Mouse (Mus musculus): ENCODE data around the gene Birc7.

The Birc7 gene

DNA sequence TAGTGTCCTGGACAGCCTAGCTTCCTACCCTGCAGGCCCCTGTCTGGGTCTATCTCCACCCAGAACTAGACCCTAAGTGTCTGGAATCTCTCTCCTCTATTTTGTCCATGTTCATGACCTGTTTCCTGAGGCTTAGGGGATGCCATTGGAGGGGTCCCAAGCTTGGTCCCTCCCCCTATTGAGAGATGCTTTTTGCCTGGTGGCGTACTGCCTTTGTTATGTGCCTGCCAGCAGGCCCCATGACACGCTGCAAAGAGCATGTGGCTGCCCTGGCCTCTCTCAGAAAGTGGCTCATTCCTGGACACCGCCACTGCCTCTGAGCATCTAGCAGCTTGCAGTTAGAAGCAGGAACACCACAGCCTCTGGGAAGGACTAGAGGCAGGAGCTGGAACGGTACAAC, at the start of gene Birc7:
TSS of gene Birc7 (plus strand) at position 301 of the 400 bp plus-strand sequence.
- no peak for DNase-seq

DNA sequence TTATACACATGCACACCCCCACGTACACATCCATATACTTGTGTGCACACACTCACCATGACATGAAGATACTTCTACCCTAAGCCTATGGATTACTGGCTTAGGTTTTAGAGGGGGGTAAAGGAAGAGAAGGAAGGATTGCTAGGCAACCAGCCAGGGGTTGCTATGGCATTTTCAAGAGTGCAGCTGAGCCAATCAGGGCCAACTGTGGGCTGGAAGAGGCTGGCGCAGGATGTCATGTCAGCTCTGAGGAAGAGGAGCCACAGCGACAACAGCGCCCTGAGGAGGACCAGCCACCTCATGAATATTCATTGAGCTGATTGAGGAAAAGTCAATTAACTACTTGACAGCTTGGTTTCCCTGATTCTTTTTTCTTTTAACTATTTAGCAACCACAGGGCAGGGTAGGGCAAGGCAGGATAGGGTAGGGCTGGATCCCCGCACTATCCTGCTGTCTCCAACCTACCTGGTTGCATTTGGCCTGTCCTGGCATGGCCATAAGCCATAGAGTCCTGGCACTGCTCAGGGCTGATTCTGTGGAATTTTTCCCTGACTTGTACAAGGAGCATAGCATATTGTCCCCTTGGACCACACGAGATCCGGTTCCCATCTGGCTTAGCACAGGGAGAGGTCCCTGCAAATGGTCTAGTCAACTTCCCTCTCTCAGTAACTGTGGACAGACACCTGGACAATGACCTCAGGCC, 49.3 kb upstream of the Birc7 start:
- no peak for DNase-seq

DNA sequence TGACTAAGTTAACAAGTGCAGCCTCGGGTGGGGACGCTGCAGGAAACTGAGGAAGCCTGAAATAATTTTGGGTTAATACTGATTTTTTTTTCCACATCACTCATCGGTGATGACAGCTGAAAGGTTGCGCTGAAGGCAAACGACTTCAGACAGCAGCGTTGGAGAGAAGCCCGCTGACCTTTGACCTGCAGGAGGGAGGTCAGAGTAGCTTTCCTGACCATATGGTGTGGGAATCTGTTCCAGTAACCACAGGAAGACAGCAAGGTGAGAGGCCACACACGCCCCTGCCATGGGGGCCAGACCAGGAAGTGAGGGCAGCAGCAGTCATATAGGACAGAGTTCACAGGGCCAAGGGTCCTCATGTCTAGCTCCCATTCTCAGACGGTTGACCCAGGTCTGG, 47.5 kb upstream of the Birc7 start:
- no peak for DNase-seq

DNA sequence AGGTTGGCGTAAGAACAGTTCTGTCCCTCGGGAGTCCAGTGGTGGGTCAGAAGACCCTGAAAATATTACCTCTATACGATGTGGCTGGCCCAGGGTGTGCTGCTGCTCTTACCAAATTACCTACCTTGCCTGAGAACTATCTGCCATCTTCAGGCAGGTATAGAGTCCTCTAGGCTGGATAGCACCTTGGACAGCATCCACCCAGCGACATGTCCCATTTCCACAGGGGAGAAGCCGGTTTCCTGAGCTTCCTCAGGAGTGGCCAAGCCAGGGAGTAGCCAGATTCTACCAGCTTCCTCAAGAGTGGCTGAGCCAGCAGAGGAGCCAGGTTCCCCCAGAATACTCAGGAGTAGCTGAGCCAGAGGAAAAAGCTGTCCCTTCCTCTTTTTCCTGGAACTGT, 43.6 kb upstream of the Birc7 start:
- no peak for DNase-seq

DNA sequence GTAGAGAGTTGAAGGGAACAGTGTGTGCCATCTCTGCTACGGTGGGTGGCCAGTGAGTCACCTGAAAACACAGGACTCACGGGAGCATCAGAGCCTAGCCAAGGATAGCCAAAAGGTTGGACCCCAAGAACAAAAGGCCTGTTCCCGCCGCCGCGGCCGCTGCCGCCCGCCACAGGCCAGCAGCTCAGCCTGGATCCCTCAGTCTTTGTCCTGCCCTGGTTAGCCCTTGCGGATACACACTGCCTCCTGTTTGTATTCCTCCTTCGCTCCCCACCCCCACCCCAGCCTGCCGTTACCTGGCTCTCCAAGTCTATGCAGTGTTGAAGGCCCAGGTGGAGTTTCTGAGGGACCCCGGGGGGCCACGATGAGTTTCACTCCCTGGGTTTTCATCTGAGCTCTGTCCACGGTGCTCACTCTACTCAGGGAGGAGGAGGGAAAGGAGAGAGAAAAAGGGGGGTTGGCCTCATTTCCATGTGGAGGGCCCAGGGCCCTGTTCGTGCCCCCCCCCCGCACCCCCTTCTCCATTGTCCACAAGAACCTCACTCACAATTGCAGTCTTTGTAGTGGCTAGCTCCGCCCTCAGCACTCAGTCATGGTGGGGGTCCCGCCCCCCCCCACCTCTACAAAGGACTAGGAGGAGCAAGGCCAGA, 39.4 kb upstream of the Birc7 start:
- DNase-seq, result no peak

DNA sequence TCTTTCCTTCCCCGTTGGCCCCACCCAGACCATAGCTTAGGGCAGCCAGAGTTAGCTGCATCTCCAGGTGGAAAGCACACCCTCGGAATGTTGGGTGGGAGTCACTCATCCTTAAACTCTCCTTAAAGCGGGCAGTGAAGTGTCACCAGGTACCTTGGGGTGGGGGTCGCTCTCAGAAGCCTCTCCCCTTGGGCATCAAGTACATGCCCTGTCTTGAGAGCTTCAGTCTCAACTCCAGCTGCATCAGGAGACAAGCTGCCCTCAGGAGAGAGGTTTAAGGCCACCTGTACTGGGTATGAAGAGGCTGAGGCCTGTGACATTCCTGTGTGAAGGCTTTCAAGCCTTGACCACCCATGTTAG, 38.9 kb upstream of the Birc7 start:
- DNase-seq, result no peak

DNA sequence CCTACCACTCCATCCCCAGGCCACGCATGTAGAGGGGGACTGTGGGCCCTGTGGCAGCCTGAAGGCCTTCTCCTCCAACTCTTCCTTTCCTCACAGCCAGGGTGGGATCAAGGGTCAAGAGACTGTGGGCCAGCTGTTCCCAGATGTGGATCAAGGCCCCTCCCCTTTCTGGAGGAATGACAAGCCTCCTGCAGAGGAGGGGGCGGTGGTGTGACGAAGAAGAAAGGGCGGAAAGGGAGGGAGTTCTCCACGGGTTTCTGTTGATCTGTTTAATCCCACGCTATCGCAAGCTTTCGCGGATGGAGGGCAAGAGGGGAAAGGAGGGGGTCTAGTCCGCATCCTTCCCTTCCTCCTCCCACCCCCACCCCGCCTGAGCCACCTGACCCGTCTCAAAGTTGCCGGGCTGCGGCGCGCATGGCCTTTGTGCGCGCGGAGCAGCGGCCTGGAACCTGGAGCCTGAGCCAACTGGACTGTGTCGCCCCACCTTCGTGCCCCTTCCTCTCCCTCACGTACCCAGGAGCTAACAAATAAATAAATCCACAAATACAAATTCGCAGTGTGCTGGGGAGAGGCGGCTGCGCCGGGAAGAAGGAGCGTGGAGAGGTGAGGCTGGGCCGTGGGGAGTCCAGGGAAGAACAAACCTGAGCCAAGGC, 38.3 kb upstream of the Birc7 start:
- no peak for DNase-seq

DNA sequence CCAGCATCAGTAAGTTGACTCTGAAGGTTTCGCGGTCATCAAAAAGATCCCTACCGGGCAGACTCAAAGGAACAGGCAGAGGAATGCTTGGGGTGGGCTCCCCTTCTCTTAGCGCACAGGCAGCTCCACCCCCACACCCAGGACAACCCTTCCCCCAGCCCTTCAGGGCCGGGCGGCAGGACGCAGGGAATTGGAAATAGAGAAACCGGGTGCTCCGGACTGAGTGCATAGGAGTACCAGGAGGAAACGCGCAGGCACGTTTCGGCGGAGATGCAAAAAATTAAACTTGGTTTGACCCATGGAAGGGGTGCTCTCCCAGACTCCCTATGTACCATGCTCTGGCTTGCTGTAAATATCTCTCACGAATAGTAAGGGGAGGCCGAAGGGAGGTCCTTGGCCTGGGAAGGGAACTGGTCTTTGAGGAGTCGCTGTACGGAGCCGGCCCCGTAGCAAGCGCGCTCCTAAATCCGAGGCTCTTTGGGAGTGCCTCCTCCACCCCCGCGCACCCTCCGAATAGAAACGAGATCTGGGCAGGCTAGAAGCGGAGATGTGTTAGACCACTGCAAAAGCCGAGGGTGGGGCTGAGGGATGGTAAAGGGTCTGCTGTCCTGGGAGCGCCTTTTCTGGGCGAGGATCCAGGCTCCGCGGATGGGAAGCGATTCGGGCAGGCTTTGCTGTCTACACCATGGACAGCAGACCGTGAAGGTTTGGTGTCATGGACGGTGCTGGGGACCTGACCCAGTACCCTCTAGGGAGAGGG, 37.6 kb upstream of the Birc7 start:
- DNase-seq, result no peak

DNA sequence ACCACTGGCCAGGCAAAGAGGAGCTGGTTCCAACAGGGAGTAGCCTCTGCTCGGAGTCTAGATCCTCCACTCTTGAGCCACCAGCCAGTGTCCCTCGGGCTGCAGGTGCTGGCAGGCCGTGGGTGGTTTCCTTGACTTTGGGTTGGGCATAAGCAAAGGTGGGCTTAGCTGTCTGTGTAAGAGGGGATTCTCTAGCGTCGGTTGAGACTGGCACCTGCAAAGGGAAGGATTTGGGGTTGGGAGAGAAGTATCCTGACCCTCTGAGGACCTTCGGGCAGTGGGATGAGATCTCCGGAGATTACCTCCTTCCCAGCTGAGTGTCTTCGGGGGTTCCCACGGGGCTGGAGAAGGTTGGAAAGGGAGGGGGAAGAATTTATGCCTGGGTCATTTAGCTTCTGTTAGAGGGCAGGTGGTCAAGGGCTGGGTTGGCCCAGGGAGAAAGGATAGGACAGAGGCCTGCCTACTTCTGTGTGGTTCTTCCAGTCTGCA, 36.9 kb upstream of the Birc7 start:
- DNase-seq, result no peak

DNA sequence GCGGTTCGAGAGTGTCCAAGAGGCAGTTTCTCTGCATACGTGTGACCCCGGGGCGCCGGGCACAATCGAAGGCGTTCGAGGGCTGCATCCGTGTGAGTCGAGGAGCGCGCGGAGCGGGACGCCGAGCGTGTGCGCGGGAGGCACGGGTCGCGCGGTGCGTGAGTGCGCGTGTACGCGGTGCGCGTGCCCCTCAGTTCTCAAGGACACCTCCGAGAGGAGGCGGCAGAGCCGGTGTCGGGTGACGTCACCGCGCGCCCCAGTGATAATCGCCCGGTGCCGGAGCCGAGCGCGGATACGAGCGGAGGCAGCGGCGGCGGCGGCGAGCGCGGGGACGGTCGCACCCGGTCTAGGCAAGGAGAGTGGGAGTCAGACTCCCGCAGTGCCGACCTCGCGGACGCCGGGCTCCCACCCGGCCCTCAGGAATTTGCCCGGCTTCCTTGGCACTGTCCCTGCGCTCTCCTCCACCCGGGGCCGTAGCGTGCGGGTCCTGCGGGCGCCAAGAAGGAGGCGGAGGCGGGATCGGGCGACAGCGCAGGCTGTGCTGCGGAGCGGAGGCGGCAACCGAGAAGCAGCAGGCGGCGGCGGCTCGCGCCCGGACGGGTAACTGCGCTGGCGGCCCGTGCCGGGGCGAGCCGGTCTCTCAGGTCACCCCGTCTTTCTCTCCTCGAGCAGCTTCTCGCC, 35.8 kb upstream of the Birc7 start:
- DNase-seq, result peak; percentile 8

DNA sequence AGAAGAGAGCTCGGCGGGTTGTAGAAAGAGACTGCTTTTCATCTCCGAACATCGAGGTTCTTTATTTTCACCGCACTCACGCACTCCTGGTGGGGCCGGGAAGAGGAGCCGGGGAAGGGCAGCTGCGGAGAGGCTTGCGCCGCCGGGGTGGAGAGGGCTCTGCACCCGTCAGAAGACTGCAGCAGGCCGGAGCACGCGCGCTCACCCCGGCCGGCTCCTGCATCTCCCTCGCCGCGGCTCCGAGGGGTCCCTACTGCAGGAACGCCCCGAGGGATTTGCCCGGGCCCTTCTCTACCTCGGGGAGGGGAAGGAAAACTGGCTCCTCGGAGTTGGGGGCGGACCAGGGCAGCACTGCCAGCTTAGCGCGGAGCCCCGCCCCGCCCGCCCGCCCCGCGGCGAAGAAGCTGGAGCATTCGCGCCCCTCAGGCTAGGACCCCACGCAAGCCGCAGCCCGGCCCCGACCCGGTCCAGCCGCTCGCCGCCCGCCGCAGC, 35.2 kb upstream of the Birc7 start:
- DNase-seq, result no peak

DNA sequence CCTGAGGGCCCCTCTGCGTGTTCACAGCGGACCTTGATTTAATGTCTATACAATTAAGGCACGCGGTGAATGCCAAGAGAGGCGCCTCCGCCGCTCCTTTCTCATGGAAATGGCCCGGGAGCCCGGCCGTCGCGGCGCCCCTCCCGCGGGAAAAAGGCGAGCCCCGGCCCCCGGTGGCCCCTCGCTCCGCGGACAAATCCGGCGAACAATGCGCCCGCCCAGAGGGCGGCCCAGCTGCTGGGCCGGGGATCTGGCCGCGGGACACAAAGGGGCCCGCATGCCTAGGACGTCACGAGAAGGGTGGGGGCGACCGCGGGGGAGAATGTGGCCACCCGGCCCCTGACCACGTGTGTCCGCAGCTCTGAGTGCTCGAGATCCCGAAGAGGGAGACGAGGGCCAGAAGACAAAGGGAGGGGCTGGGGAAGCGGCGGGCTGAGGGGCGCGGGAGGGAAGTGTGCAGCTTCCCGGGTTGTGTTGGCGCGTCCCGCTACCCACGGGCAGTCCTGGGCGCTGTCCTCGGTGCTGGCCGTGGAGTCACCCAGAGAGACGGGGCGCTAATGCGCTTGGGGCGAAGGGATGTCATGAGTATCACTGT, 34.7 kb upstream of the Birc7 start:
- peak; percentile 36 for DNase-seq

DNA sequence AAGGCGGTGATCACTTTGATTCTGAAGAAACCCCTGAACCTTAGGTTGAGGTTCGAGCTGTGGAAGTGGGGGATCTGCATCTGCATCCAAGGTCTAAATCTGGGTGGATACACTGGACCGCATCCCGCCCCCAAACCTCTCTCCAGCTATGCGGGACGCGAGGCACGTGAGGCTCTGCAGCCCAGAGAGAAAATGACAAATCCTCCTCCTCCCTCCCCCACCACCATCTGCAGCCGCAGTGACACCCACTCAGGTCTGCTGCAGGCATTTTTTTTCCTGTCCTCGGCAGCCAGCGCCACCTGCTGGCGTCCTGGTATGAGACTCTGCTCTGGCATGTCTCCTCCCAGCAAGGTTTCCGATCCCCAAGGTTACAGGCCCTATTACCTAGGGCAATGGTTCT, 34.1 kb upstream of the Birc7 start:
- peak; percentile 69 for DNase-seq

DNA sequence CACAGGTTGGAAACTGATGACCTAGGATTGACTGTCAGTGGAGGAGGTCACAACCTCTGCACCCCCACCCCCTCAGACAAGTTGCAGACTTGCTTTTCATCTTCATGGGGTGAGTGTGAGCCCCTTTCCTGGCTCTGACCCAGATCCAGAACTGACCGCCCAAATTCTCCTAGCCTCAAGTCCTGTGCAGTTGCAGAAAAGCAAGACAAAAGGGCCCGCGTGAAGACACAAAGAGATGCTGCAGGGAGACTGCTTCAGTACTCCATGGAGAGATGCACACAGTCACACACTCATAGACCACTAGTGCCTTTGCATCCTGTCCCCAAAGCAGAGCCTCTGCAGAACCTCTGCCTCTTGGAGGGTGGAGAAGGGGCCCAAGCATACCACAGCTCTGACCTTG, 33.5 kb upstream of the Birc7 start:
- no peak for DNase-seq

DNA sequence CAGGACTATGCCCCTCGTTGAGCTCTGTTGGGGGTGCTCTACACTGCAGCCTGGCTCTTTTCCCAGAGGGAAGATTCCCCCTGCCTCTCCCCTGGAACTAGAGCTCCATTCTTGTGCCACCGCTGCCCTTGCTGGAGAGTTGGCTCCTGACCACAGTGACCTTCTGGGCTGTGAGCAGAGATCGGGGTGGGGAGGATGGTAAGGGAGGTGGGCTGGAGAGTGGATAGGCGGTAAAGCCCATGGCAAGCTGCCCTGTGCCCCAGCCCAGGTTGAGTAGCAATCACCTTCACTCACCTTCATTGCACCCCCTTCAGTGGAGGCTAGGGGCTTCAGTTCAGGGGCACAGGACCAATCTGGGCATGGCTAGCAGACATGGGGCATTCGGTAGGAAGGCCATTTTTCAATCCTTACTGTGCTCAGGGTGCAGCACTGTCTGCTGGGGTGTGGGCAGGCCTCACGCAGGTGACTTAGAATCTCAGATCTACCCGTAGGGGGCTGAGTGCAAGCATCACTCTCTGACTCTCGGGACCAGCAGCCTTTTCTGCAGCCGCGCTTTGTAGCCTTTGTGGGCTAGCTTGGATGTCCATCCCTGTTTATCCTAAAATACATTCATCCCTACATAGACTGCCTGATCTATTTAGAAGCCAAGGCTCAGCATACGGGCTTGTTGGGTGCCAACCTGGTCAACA, 32.8 kb upstream of the Birc7 start:
- DNase-seq, result no peak

DNA sequence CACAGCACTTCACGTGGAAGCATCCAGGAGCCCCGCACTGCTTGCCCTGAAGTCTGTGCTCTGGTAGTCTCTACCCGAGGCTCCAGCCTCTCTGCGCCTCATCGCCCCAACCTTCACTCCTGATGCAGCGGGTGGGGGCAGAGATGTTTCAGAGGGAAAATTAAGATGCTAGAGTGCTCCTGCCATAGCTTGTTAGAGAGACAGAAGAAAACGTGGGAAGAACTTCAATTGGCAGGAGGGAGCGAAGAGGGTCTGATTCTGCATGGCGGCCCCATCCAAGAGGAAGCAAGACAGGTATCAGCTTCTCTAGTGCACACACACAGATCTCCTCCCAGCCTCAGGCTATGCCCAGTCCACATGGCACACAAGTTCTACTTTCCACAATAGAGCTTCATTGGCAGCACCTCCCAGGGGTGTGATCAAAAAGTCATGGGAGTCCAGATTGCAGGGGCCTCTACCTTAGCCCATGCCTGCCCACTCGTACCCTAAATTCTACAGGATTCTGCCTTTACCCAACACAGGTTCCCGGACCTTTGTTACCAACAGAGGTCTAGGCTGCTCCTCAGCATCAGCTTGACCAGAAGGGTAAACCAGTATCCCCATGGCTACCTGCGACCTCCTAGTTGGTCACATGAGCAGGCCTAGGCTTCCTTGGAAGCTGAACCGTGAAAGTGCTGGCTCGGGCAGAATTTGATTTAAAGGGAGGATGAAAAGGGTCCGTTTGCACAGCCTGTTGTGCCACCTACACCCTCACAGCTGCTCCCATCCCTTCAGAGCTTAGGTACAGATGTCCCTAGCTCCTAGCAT, 31.8 kb upstream of the Birc7 start:
- DNase-seq, result no peak

DNA sequence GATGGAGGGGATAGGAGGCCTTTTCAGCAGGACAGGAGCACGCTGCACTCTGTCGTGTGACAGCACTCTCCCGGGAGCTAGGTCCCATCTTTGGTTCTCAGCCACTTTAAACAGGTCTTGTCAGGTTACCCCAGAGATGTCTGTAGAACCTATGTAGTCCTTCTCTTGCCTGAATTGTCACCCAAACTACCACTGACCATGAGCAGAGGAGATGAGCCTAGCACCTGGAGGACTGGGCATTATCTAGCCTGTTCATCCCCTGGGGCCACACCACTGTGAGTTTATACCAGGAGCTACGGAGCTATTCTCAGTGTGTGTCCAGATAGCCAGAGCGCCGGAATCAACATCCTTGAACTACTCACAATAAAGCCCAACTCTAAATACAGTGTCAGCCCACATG, 31.0 kb upstream of the Birc7 start:
- DNase-seq, result no peak

DNA sequence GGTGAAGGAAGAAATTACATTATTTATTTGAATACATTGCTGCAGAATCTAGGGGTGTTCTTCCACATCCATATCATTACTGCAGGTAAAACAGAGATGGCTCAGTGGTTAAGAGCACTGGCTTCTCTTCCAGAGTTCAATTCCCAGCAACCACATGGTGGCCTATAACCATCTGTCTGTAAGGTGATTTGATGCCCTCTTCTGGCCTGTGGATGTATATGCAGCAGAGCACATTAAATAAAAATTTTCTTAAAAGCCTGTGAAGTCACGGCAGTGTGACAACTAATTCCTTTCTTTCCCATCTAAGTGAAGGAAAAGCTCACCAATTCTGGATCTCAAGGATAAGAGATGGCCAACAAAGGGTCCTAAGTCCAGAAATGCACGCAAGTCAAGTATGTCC, 26.7 kb upstream of the Birc7 start:
- DNase-seq, result no peak

DNA sequence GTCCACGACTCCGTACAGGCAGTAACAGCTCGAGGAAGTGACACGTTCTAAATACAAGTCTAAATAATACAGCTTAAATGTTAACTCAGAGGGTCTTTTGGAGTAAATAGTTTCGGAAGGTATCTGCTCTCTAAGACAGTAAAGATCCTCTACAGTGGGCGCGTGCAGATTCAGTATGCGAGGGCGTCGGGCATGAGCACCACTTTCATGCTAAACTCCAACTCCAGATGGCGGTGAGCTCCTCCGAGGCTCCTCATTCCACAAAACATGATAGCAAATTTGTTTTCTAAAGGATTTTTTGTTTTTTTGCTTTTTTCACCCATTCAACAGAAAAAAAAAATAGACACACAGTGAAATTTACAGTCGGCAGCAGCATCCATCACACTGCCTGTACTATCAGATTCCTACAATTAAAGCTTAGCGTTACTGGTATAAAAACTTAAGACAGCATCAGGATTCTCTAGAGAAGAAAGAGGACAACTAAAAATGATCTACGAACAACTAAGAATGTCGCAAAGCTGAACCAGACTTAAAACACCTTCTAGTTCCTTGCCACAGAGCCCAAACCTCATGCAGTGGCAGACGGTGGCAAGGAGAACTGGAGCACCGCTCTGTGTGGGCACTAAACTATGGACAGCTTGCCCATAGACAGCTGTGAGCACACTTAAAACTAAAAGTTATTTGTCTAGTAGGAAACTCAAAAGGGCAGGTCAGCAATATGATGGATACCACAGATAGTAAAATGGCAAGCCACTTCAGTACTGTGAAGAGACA, 24.2 kb upstream of the Birc7 start:
- no peak for DNase-seq

All from liver (tissue).